Mouse (Mus musculus): Measurements from ENCODE around the gene Gnb3. TPM values are rescaled to one million over a fixed set of nuclear protein-coding genes. Genes with fewer than 3 reads are reported as not detected.
A peak's percentile ranks its signal among the peaks of the same experiment; 100 is the strongest.

Gene Gnb3
- polyA plus RNA-seq, 1 experiment from 2014 or later = 0.54 TPM

GRCm38 (mm10) chr6:124874348-124874747, 34.3 kb upstream of the Gnb3 start:
- WGBS = 64% methylated on average over 3 of the region's 3 CpGs
- Histone ChIP-seq H3K4me3 (ENCODE audit: low read depth, low read length) (no peak overlapping the region), H3K9ac (replicated peaks; ENCODE audit: low read depth, low read length) (no peak overlapping the region), H3K27ac (ENCODE audit: low read depth, low read length) (no peak overlapping the region), H3K27me3 (ENCODE audit: control insufficient read depth, insufficient read depth, low read length) (no peaks in the 10 kb centered on the region), H3K36me3 (ENCODE audit: control insufficient read depth, insufficient read depth, low read length) (no peaks in the 10 kb centered on the region), H3K9me3 (ENCODE audit: control insufficient read depth, low read length) (no peaks in the 10 kb centered on the region), H3K4me1 (ENCODE audit: control insufficient read depth, insufficient read depth, low read length) (no peaks in the 10 kb centered on the region), H3K4me2 (ENCODE audit: low read depth, low read length) (no peak overlapping the region)
- ATAC-seq (ENCODE audit: low read depth) = no peak

GRCm38 (mm10) chr6:124866560-124866959, 26.5 kb upstream of the Gnb3 start:
- no peak overlapping the region for H3K4me2 ChIP-seq (ENCODE audit: low read depth, low read length)
- no peak for ATAC-seq (ENCODE audit: low read depth)
- H3K27me3 ChIP-seq (ENCODE audit: control insufficient read depth, insufficient read depth, low read length) = no peaks in the 10 kb centered on the region
- H3K9ac ChIP-seq (replicated peaks; ENCODE audit: low read depth, low read length) = no peak overlapping the region
- no peaks in the 10 kb centered on the region for H3K36me3 ChIP-seq (ENCODE audit: control insufficient read depth, insufficient read depth, low read length)
- no peak overlapping the region for H3K4me3 ChIP-seq (ENCODE audit: low read depth, low read length)
- H3K27ac ChIP-seq (ENCODE audit: low read depth, low read length) = no peak overlapping the region
- no peaks in the 10 kb centered on the region for H3K9me3 ChIP-seq (ENCODE audit: control insufficient read depth, low read length)
- H3K4me1 ChIP-seq (ENCODE audit: control insufficient read depth, insufficient read depth, low read length) = peaks cover 28% of the 10 kb centered on the region
- WGBS = 69% methylated on average over 6 of the region's 7 CpGs

- Histone ChIP-seq H3K27me3 (ENCODE audit: control insufficient read depth, insufficient read depth, low read length) (no peaks in the 10 kb centered on the region), H3K9ac (replicated peaks; ENCODE audit: low read depth, low read length) (0 out of 2 replicates have a peak overlapping the region, but pooled peaks have one; percentile 21), H3K9me3 (ENCODE audit: control insufficient read depth, low read length) (no peaks in the 10 kb centered on the region), H3K27ac (ENCODE audit: low read depth, low read length) (no peak overlapping the region), H3K36me3 (ENCODE audit: control insufficient read depth, insufficient read depth, low read length) (no peaks in the 10 kb centered on the region), H3K4me3 (ENCODE audit: low read depth, low read length) (no peak overlapping the region), H3K4me1 (ENCODE audit: control insufficient read depth, insufficient read depth, low read length) (peaks cover 35% of the 10 kb centered on the region), H3K4me2 (ENCODE audit: low read depth, low read length) (no peak overlapping the region)
- ATAC-seq (ENCODE audit: low read depth) = no peak
- 44% methylated on average over 18 of the region's 18 CpGs for WGBS
These were observed 25.8 kb upstream of the Gnb3 start for GRCm38 (mm10) chr6:124865766-124866362.

GRCm38 (mm10) chr6:124863658-124864298, 23.7 kb upstream of the Gnb3 start, which contains the start of gene Gpr162:
TSS of gene Gpr162 (minus strand) at chr6:124863983.
- 2% methylated on average over 37 of the region's 43 CpGs for whole genome bisulfite sequencing
- H3K36me3 ChIP-seq (ENCODE audit: control insufficient read depth, insufficient read depth, low read length) = no peaks in the 10 kb centered on the region
- ATAC-seq (ENCODE audit: low read depth) = peak; percentile 72
- no peaks in the 10 kb centered on the region for H3K27me3 ChIP-seq (ENCODE audit: control insufficient read depth, insufficient read depth, low read length)
- H3K4me3 ChIP-seq (ENCODE audit: low read depth, low read length) = peak within 1 kb of the TSS; percentile 76
- H3K9me3 ChIP-seq (ENCODE audit: control insufficient read depth, low read length) = no peaks in the 10 kb centered on the region
- peak within 1 kb of the TSS; percentile 78 for H3K4me2 ChIP-seq (ENCODE audit: low read depth, low read length)
- peak within 1 kb of the TSS; percentile 92 for H3K9ac ChIP-seq (replicated peaks; ENCODE audit: low read depth, low read length)
- H3K4me1 ChIP-seq (ENCODE audit: control insufficient read depth, insufficient read depth, low read length) = peaks cover 49% of the 10 kb centered on the region
- peak within 1 kb of the TSS; percentile 93 for H3K27ac ChIP-seq (ENCODE audit: low read depth, low read length)

GRCm38 (mm10) chr6:124863125-124863657, 23.1 kb upstream of the Gnb3 start:
- Histone ChIP-seq H3K36me3 (ENCODE audit: control insufficient read depth, insufficient read depth, low read length) (no peaks in the 10 kb centered on the region), H3K4me1 (ENCODE audit: control insufficient read depth, insufficient read depth, low read length) (peaks cover 53% of the 10 kb centered on the region), H3K4me3 (ENCODE audit: low read depth, low read length) (peak overlapping the region; percentile 76), H3K9ac (replicated peaks; ENCODE audit: low read depth, low read length) (peak overlapping the region; percentile 92), H3K4me2 (ENCODE audit: low read depth, low read length) (peak overlapping the region; percentile 78), H3K27me3 (ENCODE audit: control insufficient read depth, insufficient read depth, low read length) (no peaks in the 10 kb centered on the region), H3K9me3 (ENCODE audit: control insufficient read depth, low read length) (no peaks in the 10 kb centered on the region), H3K27ac (ENCODE audit: low read depth, low read length) (peak overlapping the region; percentile 93)
- WGBS = 0% methylated on average over 11 of the region's 16 CpGs
- peak; percentile 32 for ATAC-seq (ENCODE audit: low read depth)

GRCm38 (mm10) chr6:124862406-124863124, 22.5 kb upstream of the Gnb3 start:
- H3K4me1 ChIP-seq (ENCODE audit: control insufficient read depth, insufficient read depth, low read length) = peaks cover 54% of the 10 kb centered on the region
- H3K27me3 ChIP-seq (ENCODE audit: control insufficient read depth, insufficient read depth, low read length) = no peaks in the 10 kb centered on the region
- peak overlapping the region; percentile 93 for H3K27ac ChIP-seq (ENCODE audit: low read depth, low read length)
- peak overlapping the region; percentile 76 for H3K4me3 ChIP-seq (ENCODE audit: low read depth, low read length)
- WGBS = 12% methylated on average over 8 of the region's 8 CpGs
- peak; percentile 1; the same call in 1 of the 2 replicates for ATAC-seq (ENCODE audit: low read depth)
- no peaks in the 10 kb centered on the region for H3K9me3 ChIP-seq (ENCODE audit: control insufficient read depth, low read length)
- H3K9ac ChIP-seq (replicated peaks; ENCODE audit: low read depth, low read length) = peak overlapping the region; percentile 92
- peak overlapping the region; percentile 78 for H3K4me2 ChIP-seq (ENCODE audit: low read depth, low read length)
- no peaks in the 10 kb centered on the region for H3K36me3 ChIP-seq (ENCODE audit: control insufficient read depth, insufficient read depth, low read length)

- H3K27ac ChIP-seq (ENCODE audit: low read depth, low read length) = 0 out of 2 replicates have a peak overlapping the region, but pooled peaks have one; percentile 28
- no peaks in the 10 kb centered on the region for H3K9me3 ChIP-seq (ENCODE audit: control insufficient read depth, low read length)
- peak overlapping the region; percentile 76; the same call in 1 of the 2 replicates for H3K4me3 ChIP-seq (ENCODE audit: low read depth, low read length)
- H3K36me3 ChIP-seq (ENCODE audit: control insufficient read depth, insufficient read depth, low read length) = no peaks in the 10 kb centered on the region
- WGBS = 36% methylated on average over 3 of the region's 3 CpGs
- peak overlapping the region; percentile 78 for H3K4me2 ChIP-seq (ENCODE audit: low read depth, low read length)
- H3K9ac ChIP-seq (replicated peaks; ENCODE audit: low read depth, low read length) = peak overlapping the region; percentile 32; the same call in 1 of the 2 replicates
- peaks cover 54% of the 10 kb centered on the region for H3K4me1 ChIP-seq (ENCODE audit: control insufficient read depth, insufficient read depth, low read length)
- no peaks in the 10 kb centered on the region for H3K27me3 ChIP-seq (ENCODE audit: control insufficient read depth, insufficient read depth, low read length)
- ATAC-seq (ENCODE audit: low read depth) = no peak
These were observed 21.7 kb upstream of the Gnb3 start for GRCm38 (mm10) chr6:124861802-124862201.

GRCm38 (mm10) chr6:124861266-124861665, 21.2 kb upstream of the Gnb3 start:
- Histone ChIP-seq H3K9me3 (ENCODE audit: control insufficient read depth, low read length) (no peaks in the 10 kb centered on the region), H3K27ac (ENCODE audit: low read depth, low read length) (no peak overlapping the region), H3K4me2 (ENCODE audit: low read depth, low read length) (peak overlapping the region; percentile 16; the same call in 1 of the 2 replicates), H3K36me3 (ENCODE audit: control insufficient read depth, insufficient read depth, low read length) (no peaks in the 10 kb centered on the region), H3K4me1 (ENCODE audit: control insufficient read depth, insufficient read depth, low read length) (peaks cover 54% of the 10 kb centered on the region), H3K4me3 (ENCODE audit: low read depth, low read length) (no peak overlapping the region; the same call in 1 of the 2 replicates), H3K9ac (replicated peaks; ENCODE audit: low read depth, low read length) (no peak overlapping the region), H3K27me3 (ENCODE audit: control insufficient read depth, insufficient read depth, low read length) (no peaks in the 10 kb centered on the region)
- no peak for ATAC-seq (ENCODE audit: low read depth)
- 82% methylated on average over 19 of the region's 19 CpGs for WGBS

Data from neural tube, embryonic 14.5 days (tissue).